Mouse (Mus musculus): ENCODE measurements around the gene Tor1aip2. TPM values are rescaled to one million over a fixed set of nuclear protein-coding genes. Genes with fewer than 3 reads are reported as not detected.

Tor1aip2 gene
- total RNA-seq, 4 experiments from 2014 or later: 40.1 to 47.9 (median 42.6) TPM

DNA sequence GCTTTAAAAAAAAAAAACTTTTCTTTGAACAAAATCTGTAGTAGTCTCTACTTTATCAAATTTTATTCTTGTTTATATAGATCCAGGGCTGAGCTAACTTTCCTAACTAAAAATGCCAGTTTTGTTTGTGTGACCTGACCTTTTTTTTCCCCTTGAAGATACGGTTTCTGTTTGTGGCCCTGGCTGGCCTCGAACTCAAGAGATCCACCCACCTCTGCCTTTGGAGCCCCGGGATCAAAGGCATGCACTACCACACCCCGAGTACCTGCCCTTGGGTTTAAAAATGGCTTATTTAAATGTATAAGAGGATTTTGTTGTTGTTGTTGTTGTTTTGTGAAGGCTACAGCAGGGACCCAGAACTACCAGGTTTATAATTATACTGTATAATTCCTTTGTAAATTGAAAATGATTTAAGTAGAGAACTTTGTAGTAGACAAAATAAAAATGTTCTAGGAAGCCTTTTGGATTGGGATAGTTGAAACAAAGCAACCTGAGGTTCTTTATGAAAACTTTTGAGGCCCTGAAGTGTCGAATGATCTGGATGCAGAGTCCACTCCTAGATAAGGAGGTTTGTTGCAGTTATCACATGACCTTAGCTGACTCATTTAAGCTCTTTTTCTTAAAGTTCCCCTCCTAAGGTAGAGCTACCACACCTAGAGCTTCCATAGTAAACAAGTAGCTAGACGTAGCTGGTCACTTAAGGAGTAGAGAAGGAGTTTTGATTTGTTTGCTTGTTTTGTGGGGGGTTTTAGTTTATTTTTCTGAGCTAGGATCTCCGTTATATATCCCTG, 6.4 kb downstream of the Tor1aip2 start:
- DNase-seq (ENCODE audit: low spot score): no peak

GRCm38 (mm10) chr1:156042481-156042880, 7.3 kb downstream of the Tor1aip2 start:
- no peak for DNase-seq (ENCODE audit: low spot score)

- DNase-seq (ENCODE audit: low spot score): peak; percentile 45
Observed at GRCm38 (mm10) chr1:156043027-156043426, 7.8 kb downstream of the Tor1aip2 start.

DNA sequence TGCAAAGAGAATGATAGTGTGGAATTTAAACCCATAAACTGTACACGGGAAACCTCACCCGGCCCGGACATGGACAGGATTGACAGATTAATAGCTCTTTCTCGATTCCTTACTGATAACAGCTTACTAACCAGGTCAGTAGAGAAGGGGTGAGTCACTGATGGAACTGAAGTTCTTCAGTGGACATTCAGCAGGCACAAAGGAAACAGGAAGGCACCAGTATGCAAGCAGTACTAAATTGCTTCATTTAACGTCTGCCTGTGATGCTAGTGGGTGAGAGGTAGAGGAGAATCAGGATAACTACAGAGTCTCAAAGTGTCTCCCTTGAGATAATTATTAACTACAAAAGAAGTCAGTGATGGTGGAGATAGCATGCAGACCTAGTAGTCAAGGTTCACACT, 9.0 kb downstream of the Tor1aip2 start:
- DNase-seq (ENCODE audit: low spot score): no peak

DNA sequence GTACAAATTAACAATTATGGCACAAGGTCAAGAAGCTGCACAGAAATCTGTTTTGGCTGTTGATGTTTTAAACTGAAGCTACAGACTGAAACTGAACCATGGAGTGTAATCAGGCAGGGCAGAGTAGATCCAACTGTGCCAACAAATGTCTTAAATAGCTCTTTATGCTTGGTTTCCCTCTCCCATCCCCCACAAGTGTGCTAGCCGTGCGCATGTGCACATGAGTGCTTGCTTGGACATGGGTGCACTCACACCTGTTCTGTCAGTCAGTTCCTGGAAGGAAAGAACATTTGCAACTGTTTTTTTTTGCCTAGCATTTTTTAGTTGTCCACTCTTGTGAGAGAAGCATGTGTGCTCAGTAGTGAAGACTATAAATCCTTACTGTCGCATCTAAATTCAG, 11.5 kb downstream of the Tor1aip2 start:
- DNase-seq (ENCODE audit: low spot score): no peak

GRCm38 (mm10) chr1:156058207-156058606, 23.0 kb downstream of the Tor1aip2 start:
- DNase-seq (ENCODE audit: low spot score): no peak

DNA sequence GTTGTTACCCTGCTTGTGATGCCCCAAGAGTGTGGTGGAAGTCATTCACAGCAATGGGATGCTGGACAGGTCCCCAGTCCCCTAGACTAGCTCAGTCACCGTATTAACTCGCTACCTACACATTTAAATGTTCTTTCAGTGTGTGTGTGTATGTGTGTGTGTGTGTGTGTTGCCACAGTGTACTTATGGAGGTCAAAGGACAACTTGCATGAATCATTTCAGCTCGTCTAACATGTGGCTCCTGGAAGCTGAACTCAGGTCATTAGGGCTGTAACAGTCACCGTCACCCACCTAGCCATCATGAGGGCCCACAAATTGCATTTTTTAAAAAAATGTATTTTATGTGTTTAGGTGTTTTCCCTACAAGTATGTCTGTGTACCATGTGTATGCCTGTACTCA, 27.0 kb downstream of the Tor1aip2 start:
- DNase-seq (ENCODE audit: low spot score): no peak

DNA sequence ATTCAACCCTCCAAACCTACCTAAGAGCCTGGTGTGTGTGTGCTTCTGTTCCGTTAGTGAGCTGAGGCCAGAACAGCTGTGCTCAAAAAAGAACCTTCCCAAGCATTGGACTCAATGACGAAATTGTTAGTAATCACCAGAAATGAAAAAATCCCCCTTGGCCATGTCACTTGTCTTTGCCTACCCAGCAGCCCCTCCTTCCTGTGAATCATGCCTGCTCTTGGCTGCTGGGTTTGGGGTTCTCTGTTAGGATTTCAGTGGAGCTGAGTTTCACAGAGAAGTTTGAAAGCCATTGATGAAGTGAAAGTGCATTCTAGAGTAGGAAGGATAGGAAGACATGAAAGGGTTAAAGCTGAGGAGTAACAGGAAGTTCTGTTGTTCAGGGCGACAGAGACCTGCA, 30.9 kb downstream of the Tor1aip2 start:
- DNase-seq (ENCODE audit: low spot score): no peak

DNA sequence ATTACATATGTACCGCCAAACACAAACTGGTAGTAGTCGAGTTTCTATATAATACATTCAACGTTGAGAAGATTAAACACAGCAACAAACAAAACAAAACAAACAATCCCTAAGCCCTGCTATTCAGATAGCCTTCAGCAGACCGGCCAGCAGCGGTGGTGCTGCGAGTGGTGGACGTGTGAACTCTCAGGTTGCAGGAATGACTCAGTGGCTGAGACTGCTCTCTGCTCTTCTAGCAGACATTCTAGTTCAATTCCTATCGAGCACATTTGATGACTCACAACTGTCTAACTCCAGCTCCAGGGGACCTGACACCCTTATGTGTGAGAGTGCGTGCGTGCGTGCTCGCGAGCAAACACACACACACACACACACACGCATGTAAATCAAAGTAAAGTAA, 34.9 kb downstream of the Tor1aip2 start:
- DNase-seq (ENCODE audit: low spot score): no peak

GRCm38 (mm10) chr1:156073169-156073821, 38.1 kb downstream of the Tor1aip2 start:
- no peak for DNase-seq (ENCODE audit: low spot score)

DNA sequence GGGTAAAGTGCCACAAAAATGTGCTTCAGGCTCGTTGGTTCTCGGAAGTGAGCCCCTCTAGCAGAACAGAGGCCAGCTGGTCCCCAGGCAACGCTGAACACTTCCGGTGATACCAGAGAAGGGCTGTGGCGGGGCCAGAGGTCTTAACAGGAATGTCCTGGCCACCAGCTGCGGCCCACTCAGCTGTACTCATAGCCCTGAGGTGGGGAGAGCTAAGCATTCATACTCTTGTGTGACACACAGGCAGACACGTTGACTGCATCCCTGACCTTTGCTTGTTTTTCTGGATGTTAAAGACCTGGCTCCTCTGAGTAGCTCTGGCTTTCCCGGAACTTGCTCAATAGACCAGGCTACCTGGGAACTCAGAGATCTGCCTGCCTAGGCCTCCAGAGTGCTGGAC, 39.4 kb downstream of the Tor1aip2 start:
- DNase-seq (ENCODE audit: low spot score): no peak

DNA sequence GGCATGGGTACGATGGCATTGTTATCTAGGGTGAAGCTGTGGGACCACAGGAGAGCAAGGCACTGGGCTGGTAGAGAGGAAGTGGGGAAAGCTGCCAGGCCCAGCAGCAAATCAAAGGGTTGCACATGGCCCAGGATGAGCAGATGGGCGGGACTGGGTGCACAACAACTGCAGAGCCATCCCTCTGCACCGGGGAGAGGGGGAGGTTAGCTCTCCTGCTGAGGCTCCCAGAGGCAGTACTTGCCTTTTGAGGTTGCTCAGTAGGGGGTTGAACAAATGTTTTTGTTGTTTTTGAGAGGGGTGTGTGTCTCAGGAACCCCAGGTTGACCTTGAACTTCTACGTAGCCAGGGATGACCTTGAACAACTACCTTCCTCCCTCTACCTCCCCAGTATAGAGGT, 41.3 kb downstream of the Tor1aip2 start:
- DNase-seq (ENCODE audit: low spot score): no peak

DNA sequence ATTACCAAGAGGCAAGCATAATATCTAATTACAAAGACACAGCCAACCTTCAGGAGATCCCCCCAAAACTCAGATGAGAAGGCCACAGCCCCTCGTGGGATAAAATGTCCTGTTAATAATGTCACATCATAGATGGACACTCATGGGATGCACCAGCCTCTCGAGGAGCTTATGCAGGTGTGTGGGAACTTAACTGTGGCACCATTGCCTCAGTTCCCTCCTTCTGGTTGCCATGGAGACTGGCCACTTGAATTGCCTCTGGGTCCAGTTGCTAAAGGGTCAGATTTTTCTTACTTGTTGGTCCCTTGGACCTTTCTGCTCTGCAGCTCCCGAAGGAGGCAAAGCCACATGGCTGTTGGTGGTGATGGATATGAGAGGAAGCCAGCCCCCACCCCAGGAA, 42.5 kb downstream of the Tor1aip2 start:
- DNase-seq (ENCODE audit: low spot score): no peak

- no peak for DNase-seq (ENCODE audit: low spot score)
Observed at GRCm38 (mm10) chr1:156084603-156085002, 49.4 kb downstream of the Tor1aip2 start.

DNA sequence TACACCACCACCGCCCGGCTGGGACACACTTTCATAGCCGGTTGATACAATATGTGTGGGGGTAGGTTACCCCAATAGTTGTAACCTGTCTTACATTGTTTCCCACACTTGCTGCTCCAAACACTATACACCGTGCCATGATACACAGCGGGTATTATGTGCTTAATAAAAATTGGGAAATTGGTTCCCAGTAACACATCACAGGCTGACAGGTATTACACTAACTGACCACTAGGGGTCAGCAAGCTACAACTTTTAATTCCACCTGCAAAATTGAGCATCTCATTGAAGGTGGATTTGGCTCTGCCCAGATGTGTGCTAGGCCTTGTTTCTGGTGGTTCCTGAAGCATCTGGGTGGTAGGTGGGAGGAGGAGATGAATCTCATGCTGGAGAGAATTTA, 50.6 kb downstream of the Tor1aip2 start:
- DNase-seq (ENCODE audit: low spot score): peak; percentile 50

GRCm38 (mm10) chr1:156087586-156087985, 52.4 kb downstream of the Tor1aip2 start:
- DNase-seq (ENCODE audit: low spot score): no peak

- no peak for DNase-seq (ENCODE audit: low spot score)
Observed at GRCm38 (mm10) chr1:156089561-156089960, 54.4 kb downstream of the Tor1aip2 start.

DNA sequence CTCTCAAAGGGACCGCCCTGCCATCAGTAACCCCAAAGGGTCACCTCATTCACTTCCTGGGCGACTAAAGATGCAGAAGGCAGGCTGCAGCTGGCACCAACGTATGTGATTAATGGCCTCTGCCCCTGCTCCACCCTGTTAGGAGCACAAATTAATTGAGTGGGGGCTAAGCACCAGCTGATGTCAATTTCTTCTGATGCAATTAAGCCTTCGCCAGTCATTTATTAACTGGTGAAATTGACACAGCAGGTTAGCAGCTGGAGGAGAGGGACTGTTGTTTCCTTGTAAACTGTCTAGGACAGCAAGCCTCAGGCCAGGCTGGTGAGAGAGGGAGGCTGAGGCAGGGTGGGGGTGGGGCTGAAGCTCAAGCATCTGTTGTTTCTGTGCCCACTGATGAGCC, 54.8 kb downstream of the Tor1aip2 start:
- DNase-seq (ENCODE audit: low spot score): no peak

GRCm38 (mm10) chr1:156091811-156092210, 56.6 kb downstream of the Tor1aip2 start:
- DNase-seq (ENCODE audit: low spot score): no peak

- DNase-seq (ENCODE audit: low spot score): no peak
Observed at GRCm38 (mm10) chr1:156103763-156104162, 68.6 kb downstream of the Tor1aip2 start.

GRCm38 (mm10) chr1:156105381-156105780, 70.2 kb downstream of the Tor1aip2 start:
- no peak for DNase-seq (ENCODE audit: low spot score)

GRCm38 (mm10) chr1:156107424-156107823, 72.2 kb downstream of the Tor1aip2 start:
- no peak for DNase-seq (ENCODE audit: low spot score)

DNA sequence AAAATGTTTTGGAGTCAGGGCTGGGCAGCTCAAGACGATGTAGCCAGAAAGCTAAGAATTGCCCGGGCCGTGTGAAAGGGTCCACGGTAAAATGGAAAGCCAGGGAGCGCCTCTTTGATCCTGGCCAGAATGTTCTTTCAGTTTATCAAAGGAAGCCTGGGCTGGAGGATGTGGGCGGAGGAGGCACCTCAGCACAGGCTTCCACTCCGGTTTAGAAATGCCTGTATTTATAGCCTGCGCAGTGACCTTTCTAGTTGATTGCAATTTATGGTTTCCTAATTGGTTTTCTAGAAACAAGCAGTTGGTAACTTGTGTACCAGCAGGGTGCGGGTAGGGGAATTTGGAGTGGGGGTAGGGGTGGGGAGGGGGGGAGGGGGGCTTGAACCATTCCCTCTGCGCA, 73.2 kb downstream of the Tor1aip2 start:
- DNase-seq (ENCODE audit: low spot score): no peak
